Mouse (Mus musculus): ENCODE results near the gene Cux2.

DNA sequence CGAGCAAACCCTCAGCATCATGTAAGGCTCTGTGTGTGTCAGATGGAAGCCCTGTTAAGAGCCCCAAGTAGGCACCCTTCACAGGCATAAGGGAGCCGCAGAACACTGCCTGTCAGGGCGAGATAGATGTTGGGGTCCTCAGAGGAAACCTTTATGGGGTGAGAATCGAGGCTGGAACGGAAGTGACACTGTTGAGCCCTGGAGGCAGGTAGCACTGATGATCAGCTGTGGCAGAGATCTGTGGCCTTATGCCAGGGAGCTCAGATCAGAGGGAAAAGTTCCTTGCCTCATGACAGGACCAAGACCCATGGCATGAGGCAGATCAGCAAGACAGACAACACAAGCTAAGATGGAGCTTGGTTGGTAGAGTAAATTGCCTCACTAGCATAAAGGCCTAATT is 228.8 kb downstream of the Cux2 start:
- TF ChIP-seq POLR2A (IDR thresholded peaks at IDR 0.05; ENCODE audit: low read depth, low read length), result no peak
- TF ChIP-seq CTCF (IDR thresholded peaks at IDR 0.05; ENCODE audit: extremely low read depth, insufficient read depth, insufficient read length, insufficient replicate concordance), result no peak

All from spleen, adult 2 months (tissue).